Mouse (Mus musculus): ENCODE data around the gene Tnfsf9.

Gene Tnfsf9

GRCm38 (mm10) chr17:57095855-57096622 lies 9.1 kb upstream of the Tnfsf9 start:
- DNase-seq (ENCODE audit: low read depth, low spot score), result peak; percentile 58

GRCm38 (mm10) chr17:57096623-57096920 lies 8.6 kb upstream of the Tnfsf9 start:
- peak; percentile 82 for DNase-seq (ENCODE audit: low read depth, low spot score)

DNA sequence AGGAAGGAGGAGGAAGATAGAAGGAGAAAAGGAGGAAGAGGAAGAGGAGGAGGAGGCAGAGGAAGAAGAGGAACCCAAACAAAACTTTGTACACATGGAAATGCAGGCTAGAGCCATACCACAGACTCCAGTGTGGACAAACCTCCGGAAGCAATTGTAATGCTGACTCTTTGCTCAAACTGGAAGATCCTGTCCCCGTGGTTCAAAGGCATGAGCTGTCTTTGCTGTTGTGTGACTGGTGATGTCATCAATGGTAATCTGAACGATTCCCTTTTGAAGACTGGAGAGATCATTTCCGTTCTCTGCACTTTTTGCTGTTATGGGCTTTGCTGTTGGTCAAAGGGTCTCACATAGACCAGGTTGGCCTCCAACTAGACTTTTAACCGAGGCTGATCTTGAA lies 6.8 kb upstream of the Tnfsf9 start:
- DNase-seq (ENCODE audit: low read depth, low spot score), result no peak

GRCm38 (mm10) chr17:57099629-57100325 lies 5.3 kb upstream of the Tnfsf9 start:
- no peak for DNase-seq (ENCODE audit: low read depth, low spot score)

DNA sequence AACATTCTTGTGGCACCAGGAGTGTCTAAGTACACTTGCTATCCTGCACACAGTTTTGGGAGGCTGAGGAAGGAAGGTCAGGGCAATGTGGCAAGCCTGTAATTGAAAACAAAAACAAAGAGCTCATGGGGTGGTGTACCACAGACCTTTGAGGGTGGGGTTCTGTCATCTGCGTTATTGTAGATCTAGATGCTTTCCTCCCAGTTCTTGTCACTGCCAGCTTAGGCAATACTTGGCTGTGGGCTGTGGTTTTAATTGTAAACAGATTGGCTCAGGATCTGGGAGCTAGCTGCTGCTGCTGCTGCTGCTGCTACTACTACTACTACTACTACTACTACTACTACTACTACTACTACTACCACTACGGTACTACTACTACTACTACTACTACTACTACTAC lies 2.8 kb upstream of the Tnfsf9 start:
- no peak for DNase-seq (ENCODE audit: low read depth, low spot score)

DNA sequence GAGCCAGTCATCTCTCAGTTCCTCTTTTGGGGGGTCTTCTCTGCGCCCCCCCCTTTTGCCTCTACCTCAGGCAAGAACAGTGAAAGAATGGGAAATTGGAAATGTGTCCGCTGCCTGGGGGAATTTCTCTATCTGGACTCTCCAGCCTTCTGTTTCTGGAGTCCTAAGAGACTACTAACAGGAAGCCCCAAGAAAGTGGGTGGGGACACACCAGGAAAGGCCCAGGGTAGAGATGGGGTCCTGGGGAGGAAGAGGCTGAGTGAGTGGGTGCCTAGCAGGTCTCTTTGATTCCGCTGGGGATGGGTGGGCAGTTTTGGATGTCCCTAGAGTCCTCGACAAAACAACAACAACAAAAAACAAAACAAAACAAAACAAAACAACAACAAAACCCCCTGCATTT lies 629 bp upstream of the Tnfsf9 start:
- DNase-seq (ENCODE audit: low read depth, low spot score), result no peak

DNA sequence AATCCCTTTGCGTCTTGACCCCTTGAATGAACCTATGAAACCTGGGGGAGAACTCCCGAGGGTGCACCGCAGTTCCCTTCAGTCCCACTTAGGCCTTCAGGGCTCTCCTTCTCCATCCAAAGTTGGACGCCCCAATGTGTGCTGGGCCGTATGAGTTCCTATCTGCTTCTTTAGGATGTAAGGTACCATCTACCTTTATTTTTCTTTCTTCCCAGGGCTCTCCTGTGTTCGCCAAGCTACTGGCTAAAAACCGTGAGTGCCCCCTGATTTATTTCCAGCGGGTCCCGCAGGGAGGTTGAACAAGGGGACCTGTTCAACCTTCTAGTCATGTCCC lies 877 bp downstream of the Tnfsf9 start:
- DNase-seq (ENCODE audit: low read depth, low spot score), result no peak

- DNase-seq (ENCODE audit: low read depth, low spot score), result no peak
Observed at GRCm38 (mm10) chr17:57107064-57107463, 1.9 kb downstream of the Tnfsf9 start.

- DNase-seq (ENCODE audit: low read depth, low spot score), result no peak
Observed at GRCm38 (mm10) chr17:57108040-57108665, 3.0 kb downstream of the Tnfsf9 start.

GRCm38 (mm10) chr17:57108666-57109171 lies 3.6 kb downstream of the Tnfsf9 start:
- no peak for DNase-seq (ENCODE audit: low read depth, low spot score)

- DNase-seq (ENCODE audit: low read depth, low spot score), result no peak
Observed at GRCm38 (mm10) chr17:57110005-57110404, 4.9 kb downstream of the Tnfsf9 start.

- DNase-seq (ENCODE audit: low read depth, low spot score), result no peak
Observed at GRCm38 (mm10) chr17:57112768-57113474, 7.8 kb downstream of the Tnfsf9 start.

GRCm38 (mm10) chr17:57116801-57117200 lies 11.7 kb downstream of the Tnfsf9 start:
- no peak for DNase-seq (ENCODE audit: low read depth, low spot score)

DNA sequence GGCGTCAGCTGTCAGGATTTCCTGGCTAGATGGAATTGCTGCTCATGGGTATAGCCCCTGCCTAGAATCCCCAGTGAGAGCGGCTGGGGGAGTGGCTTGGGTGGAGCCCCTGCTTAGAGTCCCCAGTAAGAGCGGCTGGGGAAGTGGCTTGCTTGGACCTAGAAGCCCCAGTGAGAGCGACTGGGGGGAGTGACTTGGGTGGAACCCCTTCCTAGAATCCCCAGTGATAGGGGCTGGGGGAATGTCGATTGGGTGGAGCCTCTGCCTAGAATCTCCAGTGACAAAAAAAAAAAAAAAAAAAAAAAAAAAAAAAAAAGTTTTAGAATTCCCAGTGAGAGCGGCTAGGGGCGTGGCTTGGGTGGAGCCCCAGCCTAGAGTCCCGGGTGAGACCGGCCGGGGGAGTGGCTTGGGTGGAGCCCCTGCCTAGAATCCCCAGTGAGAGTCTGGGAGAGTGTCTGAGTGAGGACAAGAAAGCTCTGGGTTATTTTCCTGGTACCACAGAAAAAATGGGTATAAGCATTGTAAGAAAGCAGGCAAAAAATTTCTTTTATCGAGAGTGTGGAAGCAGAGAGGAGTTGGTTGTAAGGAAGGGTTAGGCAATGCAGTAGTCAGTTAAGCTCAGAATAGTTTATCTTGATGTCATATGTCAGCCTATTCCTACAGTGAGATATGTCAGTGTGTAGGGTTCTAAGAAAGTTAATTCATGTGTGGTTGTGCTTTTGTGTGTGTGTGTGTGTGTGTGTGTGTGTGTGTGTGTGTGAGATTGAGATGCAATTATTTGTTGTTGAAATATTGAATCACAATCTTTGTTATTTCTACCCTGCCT lies 13.6 kb downstream of the Tnfsf9 start:
- DNase-seq (ENCODE audit: low read depth, low spot score), result peak; percentile 38

GRCm38 (mm10) chr17:57121856-57122255 lies 16.7 kb downstream of the Tnfsf9 start:
- no peak for DNase-seq (ENCODE audit: low read depth, low spot score)

GRCm38 (mm10) chr17:57123192-57124118 lies 18.3 kb downstream of the Tnfsf9 start:
- no peak for DNase-seq (ENCODE audit: low read depth, low spot score)

DNA sequence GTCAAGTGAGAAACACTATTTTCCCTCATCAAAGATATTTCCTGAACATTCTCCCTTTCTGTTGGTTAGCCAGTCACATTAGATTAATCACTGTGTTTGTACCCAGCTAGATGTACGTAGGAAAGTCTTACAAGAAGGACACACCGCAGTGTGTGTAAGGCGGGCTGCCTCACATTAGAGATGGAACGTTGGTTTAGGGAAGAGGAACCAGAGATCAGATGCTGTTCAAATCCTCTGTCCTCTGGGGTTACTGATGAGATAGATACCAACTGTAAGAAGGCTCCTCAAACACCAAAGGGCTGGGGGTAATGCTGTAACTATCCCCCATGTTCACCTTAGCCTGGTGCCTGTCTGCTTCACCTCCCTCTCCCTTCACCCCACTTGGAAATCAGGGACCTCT lies 19.7 kb downstream of the Tnfsf9 start:
- DNase-seq (ENCODE audit: low read depth, low spot score), result no peak

DNA sequence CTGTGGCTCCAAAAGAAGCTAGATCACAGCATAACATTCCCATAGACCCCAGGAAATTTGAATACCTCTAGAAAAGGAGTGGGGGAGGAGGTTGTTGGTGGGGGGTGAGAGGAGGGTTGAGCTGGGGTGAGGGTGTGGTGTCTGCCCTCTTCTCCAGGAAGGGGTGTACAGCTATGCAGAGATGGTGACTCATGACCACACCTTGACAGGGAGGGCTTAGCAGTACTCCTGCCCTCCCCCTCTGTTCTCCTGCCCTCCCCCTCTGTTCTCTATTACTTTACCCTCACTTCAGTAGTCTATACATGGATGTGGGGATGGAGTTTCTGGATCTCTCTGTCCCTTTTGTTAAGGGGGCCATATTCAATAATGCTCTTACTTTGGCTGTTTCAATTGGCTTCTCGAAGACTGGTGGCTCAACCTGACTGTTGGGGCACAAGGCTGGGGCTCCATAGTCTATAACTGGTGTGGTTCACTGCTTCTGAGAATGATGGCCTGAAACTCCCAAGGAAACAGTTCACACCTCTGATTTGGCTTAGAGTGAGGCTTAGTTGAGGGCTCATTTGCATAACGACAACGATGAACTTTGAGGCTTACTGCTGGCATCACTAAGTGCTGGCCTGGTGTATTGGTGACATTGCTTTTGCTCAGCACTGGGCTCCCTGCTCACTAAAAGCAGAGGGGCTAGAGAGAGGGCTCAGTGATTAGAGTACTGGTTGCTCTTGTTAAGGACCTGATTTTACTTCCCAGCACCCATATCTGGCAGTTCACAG lies 20.9 kb downstream of the Tnfsf9 start:
- DNase-seq (ENCODE audit: low read depth, low spot score), result no peak

- DNase-seq (ENCODE audit: low read depth, low spot score), result no peak
Observed at GRCm38 (mm10) chr17:57131793-57132192, 26.7 kb downstream of the Tnfsf9 start.
